Mouse (Mus musculus) kidney, postnatal 10 days (tissue): ENCODE measurements at regions not wholly inside any gene's neighbourhood (a gene's known extent, or its start where the extent isn't known, plus 50 kb on each side); places are given as distances from the start of the nearest gene placed in this dataset.
A peak's percentile ranks its signal among the peaks of the same experiment; 100 is the strongest.

Experiments
- DNase-seq: peaks from one replicate; pipeline ENCODE4 v3.0.0; 2021; ENCODE audit warnings: mixed read lengths

DNA sequence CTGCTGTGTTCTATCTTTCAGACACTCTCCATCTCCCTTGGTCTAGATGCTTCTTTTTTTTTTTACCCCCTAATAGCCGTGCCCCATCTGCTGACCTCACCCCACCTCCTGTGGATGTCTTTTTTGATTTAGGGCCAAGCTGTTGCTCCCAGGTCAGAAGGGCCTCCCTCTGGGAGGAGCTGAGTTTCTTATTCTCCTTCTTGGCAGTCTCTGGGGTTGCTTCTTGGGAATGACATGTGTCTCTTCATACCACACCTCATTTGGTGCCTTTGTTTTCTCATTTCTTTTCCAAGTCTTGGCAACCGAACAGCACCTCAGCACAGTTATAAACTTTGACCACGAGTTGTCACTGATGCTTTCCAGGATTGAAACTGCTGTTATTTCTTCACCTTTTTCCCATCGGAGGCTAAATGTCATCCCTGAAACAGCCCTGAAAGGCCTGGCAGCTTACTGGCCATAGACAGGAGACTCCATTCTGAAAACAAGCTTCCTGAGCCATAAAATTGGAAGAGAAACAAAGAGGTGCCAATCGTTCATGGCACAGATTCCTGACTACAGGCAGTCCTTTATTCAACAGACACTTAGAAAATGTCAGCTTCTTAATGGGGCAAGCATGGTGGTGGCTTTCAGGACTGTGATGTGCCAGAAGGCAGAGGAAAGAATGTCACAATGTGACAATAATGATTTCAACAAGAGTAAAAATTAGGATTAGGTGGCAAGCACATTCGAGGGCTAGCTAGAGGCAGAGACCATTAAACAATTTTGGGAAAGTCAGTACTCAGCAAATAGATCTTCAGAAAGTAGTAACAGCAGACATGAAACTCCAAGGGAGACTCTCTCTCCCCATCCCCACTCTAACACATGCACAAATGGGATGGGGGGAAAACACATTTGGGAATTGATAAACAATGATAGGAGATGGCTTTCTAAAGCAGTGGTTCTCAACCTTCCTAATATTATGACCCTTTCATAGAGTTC is 197.1 kb upstream of the Arrdc4 start:
- DNase-seq: no peak

DNA sequence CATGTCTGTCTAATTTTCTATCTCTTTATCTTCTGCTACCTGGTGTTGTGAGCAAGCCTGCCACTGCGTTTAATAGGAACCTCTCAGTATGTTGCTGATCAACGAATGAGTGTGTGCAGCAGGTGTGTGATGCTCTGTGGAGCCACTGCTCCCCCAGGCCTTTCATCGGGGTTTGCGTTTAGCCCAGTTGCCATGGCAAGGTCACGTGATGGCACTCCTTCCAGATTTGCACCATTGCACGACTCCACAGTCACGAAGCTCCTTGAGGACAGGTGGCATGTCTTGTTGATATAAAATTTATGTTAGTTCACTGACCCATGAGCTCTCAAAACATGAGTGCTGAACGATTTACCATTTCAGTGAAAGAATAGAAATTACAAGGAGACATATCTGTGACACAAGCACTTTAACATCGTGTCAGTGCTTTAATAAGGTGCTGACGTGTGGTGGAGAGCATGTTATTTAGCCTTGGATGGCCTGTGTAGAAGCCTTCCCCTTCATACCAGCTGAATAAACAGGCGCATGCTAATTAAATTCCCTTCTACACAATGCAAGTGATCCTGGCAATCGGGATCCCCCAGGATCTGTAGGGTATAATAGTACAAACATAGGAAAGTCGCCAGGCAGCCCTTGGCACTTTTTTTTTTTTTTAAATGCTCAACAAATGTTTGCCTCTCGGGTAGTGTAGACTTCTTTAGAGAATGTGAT is 181.7 kb upstream of the Arrdc4 start:
- no peak for DNase-seq

DNA sequence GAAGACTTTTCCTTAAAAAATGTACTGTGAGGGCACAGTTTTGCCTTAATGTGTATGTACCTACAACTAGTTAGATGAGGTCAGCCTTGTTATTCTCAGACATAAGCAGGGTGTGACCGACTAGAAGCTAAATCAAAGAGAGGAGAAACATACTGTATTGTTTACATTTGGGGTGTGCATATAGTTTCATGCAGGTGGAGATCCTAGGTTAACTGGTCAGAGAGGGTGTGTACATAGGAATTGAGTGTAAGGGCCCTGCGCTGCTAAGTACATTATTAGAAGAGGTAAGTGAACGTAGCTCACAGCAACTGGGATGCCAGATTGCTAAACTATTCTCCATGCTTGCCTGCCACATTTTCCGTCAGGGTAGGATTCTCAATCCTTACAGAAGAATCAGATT is 180.6 kb upstream of the Arrdc4 start:
- DNase-seq: no peak

DNA sequence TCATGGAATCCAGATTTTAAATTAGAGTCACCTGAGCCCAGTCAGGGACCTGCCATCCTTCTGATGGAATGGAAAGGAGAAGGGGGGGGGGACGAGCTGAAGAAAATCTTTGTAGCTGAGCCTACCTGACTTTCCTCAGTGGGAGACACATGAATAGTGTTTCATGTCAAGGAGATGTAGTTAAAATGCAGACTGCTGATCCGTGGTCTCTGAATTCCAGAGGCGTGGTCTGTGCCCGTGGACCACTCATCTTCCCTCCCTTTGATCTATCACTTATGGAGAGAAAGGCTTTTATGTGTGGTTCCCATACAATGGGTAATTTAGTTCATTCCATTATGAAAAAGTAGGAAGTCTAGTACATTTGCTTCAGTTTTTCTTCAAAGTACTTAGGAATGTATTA is 176.6 kb upstream of the Arrdc4 start:
- DNase-seq: no peak

DNA sequence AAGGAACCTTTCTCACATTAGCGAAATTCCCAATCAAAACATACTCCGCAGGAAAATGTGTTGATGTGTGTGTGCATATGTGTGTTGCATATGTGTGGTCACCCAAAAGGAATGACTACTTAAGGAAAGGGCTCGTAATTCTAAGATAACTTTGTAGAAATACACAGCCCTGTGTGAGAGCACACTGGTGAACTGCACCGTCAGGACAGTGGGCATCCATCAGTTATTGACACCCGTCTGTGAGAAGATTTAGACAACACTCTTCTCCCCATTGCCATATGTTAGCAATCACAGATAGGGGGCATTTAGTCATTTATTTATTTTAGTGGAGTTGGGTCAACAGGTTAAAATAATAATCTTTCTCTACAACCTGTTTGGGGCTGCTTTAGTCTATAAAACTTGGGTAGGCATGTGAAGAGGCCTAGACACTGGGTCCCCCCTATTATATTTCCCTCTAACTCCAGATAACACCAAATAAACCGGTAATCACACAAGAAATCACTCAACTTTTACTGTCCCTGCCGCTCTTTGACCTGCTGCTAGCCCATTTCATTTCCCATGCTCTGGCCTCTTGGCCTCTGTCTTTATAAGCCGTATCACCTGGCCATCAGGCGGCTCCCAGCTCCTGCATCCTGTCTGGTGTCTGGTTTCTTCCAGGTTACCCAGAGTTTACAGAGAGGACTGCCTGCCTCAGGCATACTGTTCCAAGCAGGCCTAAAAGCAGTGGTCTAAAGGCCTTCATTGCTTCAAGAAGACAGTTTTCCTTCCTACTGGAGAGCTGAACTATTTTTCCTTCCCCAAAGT is 169.8 kb upstream of the Arrdc4 start:
- DNase-seq: no peak

DNA sequence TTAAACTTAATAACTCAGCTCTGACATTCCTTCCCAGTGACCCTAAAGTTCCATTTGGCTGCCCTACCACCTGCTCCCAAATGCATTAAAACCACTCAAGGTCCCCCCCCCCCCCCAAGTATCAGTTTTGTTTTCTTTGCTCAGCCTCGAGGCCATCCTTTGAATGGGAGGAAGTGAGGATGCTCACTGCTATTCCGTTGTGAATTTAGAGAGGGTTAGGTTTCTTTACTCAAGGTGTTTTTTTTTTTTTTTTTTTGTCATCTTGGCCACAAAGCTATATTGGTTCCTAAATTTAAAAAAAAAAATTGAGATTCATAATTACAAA is 168.8 kb upstream of the Arrdc4 start:
- no peak for DNase-seq

DNA sequence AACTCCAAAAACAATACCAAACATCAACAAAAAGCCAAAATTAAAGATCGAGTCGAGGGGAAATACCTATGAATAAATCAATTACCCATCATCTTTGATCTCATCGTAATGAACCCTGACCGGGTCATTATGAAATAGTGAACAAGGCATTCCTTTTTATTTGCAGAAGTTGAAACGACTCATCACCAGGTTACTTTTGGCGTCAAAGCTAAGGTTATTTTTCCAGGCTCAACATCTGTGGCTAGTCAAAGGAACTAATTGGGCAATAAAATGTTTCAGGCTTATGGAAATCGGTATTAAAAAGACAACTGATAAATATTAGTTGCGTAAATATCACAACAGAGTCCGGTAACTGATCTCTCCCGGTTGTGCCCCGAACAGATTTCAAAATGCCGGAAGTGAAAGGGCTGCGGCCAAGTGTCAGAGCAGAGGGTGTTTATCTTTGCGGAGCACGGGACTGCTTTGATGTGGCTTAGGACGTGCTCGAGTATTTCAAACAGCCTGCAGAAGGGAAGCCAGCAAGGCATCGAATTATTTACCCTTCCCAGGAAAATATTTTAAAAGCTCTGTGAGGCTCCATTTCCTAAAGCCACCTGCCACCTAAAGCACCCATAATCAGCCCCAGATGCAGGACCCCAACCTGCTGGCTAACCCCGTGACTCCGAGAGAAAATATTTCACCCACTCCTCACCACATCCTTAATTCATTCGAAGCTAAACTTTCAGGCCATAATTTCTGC is 168.3 kb upstream of the Arrdc4 start:
- DNase-seq: peak; percentile 30

DNA sequence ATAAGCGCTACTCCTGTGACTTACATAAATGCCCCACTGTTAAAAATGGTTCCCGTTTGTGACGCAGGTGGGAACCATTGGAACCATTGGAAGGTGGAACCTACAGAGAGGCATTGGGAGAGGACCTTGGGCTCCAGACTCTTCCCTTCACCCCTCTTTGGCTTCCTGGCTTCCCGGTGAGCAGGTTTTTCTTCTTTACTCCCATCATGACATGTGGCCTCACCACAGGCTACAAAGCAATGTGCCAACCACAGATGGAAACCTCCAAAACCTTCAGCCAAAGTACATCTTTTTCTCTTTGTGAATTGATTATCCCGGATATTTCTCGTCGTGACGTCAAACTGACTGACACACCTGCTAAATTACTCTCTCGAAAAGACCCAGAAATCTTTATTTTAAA is 166.9 kb upstream of the Arrdc4 start:
- no peak for DNase-seq

DNA sequence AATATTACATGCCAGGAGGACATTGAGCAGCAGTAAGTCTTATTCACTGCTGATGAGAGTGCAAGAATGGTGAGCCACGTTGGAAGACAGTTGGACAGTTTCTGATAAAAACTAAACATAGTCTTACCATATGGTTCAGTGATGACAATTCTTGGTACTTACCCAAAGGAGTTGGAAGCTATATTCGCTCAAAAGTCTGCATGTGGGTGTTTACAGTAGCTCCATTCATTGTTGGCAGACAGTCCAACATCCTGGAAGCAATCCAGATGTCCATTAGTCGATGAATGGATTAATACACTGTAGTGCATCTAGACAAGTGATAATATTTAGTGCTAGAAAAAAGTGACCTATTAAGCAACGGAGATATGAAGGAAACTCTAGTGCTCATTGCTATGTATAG is 165.3 kb upstream of the Arrdc4 start:
- no peak for DNase-seq

DNA sequence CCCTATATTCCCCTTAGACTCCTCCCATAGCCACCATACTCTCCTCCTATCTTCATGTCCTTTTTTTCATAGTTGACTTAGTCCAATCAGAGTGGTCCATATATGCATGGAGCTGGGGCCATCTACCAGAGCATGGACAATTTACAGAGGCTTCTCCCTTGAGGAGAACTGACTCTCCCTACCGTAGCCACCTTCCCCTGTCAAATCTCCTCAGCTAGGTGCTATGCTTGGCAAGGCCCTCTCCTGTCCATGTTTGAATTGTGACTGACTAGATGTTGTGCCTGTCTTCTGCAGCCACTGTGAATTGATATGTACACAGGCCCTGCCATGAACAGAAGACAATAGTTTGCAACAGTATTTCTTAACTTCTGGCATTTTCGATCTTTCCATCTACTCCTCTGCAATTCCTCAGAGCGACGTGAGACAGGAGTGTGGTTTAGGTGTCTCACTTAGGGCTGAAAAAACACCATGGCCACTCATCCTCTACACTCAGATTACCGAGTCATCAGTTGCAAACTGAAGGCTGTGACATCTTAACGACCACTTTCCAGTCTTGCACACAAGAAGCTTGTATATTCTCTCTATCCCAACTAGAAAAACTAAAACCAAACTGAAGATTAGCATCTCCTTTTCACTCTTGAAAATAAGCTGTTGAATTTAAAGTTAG is 163.1 kb upstream of the Arrdc4 start:
- DNase-seq: no peak

DNA sequence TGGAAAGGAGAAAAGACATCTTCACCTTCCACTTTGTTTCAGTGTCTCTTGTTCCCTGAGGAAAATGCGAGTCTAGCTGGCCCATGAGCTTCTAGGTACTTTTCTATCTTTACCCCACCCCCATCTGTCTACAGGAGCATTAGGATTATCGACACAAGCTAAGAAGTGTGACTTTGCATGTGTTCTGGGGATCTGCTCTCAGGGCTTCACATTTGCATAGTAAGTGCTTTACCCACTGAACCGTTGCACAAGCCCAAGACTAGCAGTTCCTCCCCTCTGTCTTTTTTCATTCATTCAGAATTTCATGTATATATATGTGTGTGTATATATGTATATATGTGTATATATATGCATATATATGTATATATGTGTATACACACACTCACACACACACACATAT is 162.5 kb upstream of the Arrdc4 start:
- DNase-seq: no peak

DNA sequence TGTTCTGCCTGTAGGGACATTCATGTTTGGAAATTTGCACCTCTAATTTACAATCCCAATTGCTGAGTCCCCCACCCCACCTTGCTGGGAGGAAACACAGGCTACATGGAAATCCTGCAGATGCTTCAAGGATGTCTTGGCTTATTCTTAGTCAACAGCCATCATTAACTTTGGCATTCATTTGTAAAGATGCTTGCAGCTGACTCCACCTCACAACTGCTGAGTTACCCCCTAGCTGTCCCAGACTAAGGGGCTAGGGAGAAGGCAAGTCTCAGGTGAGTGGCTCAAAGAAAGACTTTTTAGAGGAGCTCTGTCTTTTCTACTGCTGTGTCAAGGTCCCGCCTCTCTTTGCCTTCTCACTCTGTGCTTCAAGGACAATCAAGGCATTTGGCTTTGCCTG is 160.7 kb upstream of the Arrdc4 start:
- no peak for DNase-seq

DNA sequence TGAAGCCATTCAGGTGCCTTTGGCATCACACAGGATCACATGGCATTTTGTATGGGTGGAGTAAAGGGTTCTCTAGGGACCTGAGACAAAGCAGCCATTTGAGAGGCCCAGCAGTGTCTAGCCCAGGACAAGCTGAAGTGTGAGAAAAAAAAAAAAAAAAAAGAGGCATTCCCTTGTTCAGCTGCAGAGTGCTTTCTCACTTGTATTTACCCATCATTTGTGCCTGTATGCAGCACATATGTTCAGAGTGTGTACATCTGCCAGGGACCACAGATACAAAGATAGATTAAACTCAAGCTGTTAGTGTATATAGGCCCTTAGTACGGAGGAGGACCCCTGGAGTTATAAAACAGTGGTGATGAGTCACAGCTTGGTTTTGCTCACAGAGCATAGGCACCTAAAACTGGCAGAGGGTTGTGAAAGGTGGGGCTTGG is 159.4 kb upstream of the Arrdc4 start:
- no peak for DNase-seq

DNA sequence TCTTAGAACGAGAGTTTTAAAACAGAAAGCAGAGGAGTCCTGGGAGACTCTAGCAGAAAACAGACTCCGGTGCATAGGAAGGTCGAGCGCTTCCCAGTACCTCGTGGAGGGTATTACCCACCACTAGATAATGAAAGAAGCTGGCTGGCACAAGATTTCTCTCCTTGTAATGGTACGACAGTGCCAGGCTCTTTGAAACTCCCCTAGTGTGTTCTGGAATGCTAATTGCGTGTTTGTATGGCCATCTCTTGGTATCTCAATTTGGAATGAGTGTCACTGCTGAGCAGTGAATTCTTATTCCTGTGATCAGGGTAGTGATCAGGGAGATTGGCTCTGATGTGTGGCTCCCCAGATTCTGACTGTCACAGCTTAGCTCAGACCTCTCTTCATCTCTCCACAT is 158.8 kb upstream of the Arrdc4 start:
- no peak for DNase-seq

DNA sequence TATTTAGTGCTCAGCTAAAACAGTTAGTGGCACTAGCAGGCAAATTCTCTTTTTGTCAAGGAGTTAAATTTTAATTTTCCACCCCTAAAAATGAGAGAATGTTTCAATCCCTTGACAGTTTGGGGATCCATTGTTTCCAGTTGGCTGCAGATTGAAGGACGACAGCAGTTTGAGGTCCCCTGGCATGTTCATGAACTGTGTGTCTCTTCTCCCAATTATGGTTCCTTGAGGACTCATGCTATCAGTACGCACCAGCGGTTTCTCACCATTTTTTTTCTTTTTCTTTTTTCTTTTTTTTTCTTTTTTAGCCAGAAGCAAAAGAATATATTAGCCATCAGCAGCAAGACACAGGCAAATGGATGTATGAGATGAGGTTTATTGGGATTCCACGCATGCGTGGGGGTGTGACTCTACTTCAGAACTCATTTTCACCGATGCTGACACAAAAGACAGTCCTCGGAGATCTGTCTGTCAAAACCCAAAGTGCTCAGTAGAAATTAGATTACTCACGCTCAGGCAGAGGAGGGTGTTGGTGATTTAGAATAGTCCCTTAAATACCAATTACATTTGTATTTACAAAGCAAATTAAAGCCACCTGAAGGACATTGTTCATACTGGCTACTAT is 157.8 kb upstream of the Arrdc4 start:
- DNase-seq: no peak

DNA sequence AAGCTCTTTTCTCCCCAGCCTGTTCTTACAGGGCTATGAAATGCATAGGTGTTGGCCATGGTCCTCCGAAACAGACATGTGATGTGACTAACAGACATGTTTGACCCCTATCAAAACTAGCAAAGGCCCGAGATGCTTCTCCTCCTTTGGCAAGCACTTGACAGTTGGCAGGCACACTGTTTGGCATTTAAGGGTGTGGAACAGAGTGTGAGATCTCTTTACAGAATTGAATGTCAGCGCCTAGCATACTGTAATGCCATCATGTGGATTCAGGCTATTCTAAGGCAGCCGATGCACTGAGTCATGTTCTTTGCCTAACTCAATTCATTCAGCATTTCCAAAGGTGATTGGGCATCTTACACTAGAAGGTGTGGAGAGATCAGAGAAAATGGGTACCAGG is 156.8 kb upstream of the Arrdc4 start:
- no peak for DNase-seq

DNA sequence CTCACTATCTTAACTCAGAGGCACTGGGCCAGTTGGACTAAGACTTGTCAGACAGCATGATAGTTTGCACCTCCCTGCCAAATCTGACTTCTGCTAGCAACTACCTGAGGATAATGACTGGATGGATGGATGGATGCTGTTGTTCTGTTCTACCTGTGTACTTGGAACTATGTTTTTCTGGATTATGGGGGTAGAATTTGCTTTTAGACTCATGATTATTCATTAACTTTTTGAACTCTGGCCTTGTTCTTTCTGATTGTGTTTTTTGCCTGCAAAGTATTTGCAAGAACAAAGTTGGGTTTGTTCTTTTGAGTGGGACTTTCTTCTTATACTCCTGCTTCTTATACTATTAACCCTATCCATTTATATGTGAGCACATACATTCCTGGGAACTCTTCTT is 137.1 kb upstream of the Arrdc4 start:
- no peak for DNase-seq

DNA sequence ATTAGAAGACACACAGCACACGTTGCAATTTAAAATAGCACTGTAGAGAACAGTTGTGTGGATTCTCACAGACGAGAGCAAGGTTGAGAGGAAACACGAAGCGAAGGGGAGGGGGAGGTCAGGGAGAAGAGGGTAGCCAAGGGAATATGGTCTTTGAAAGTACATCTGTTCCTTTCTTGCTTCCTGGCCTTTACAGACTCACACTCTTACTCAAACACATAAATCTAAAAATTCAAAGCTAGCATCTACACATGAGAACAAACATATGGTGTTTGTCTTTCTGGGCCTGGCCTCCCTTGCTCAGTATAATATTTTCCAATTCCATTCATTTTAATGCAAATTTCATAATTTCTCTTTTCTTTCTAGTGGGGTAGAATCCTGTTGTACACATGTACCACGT is 124.0 kb upstream of the Arrdc4 start:
- no peak for DNase-seq

DNA sequence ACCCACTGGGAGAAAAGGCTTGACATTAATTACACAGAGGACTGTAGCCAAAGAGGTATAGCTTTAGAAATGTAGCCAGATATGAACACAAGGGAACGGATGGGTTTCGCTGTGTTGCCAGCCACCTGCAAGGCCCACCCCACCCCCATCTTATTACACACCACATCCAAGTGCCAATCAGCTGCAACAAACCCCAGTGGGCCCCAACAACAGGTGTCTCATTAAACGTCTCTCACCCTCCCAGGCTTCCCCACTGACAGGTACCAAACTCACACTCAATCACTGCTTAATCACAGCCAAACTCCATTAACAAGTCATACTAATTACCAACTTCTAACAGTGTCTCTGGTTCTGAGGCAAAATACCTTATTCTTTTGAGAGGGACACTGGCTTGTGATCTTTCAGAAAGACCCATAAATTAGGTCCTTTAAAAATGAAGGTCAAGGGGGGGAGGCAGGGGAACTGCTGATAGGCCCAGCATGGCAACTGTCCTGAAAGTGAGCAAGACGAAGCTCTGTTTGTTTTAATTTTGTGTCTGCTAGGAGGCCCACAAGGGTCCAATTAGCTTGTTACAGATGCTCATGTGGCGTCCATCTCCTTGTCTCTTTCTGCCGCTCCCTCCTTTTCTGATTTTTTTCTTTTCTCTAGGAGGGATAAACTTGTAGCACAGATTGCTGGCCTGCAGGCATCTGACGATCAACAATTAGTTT is 115.4 kb upstream of the Arrdc4 start:
- DNase-seq: no peak

DNA sequence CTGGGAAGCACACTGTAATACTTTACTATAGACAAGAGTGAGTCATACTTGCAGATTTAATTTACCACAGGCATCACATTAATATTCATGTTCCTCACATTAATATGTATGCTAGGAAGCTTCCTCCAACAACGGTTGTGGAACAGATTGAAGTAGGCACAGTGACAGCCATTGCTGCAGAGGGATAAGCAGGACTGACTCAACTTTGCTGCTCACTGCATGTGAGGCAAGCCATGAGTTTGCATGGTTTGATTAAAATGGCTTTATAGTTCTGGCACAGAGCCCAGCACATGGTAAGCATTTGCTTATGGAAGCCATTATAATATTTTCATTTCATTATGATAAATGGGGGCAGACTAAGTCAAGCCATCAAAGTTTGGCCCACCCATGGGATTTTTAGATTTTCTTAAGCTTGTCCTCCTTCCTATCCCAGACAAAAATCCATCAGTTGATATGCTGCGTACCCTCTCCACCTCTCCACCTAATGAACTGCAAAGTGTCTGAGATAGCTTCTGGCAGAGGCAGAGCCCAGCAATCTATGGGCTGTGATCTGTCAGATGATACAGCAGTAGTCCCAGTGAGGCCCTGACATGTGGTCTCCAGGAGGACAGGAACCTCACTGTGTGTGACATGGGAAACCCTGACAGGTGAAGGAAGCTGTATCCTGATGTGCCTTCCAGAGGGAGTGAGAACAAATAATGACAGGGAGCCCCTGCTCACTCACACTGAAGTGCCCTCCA is 109.6 kb upstream of the Arrdc4 start:
- no peak for DNase-seq
